Mouse (Mus musculus) 3134 (cell line): ENCODE measurements around the gene Ccl4.

ENCODE experiments used
- DNase-seq: peaks from one replicate; pipeline ENCODE4 v3.0.0-alpha.2; 2011; ENCODE audit warnings: low spot score; ENCODE audit not compliant: insufficient read length; ENCODE audit errors: extremely low read depth

Ccl4 gene

GRCm38 (mm10) chr11:83662204-83662603 is at the start of gene Ccl4:
Gene Ccl4, plus strand, starts transcription at chr11:83662584.
- DNase-seq: no peak

DNA sequence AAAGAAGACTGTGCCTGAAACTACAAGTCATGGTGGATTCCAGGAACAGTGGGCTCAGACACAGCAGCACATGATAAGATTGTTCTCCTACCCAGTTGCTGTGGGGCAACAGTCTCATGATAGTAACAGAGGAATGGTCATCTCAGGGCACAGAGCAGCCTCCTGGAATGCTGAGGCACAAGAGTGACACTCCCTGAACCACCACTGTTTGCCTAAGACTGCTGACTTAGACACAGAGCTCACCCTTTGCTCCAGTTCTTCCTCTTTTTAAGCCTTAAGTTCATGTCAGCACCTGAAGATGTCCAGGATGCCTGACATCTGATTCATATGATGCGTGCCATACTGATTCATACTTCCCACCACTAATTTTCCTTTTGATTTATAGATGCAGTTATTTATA is 45.8 kb upstream of the Ccl4 start:
- no peak for DNase-seq

DNA sequence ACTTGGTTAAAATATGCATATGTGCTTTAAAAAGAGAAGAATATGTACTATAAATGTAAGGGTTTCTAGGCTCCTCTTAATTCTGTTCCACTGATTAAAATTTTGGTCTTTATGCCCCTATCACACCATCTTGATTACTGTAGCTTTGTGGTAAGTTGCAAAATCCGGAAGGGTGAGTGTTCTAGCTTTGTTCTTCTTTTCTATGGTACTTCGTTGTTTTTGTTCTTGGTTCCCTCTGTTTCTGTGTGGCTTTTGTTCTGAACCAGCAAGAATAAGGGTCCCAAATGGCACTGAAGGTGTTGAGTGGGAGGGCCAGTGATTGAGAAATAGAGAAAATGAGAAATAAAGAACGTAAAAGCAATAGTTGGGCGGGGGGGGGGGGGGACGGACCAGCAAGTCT is 44.1 kb upstream of the Ccl4 start:
- DNase-seq: no peak

DNA sequence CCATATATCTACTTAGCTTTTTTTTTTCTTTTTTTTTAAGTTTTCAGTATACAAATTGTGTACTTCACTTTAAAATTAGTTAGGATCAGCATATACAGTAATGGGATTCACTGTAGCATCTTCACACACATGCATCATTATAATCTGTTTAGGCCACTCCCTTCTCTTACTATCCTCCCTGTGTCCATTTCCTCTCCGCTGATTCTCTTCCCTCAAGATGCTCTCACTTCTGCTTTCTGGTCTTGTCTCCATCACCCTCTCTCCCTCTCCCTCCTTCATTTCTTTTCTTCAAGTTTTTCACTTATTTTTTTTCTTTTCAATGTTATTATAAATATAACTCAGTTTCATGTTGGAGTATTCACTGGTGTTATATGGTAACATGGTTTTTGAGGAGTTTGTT is 43.3 kb upstream of the Ccl4 start:
- DNase-seq: no peak

DNA sequence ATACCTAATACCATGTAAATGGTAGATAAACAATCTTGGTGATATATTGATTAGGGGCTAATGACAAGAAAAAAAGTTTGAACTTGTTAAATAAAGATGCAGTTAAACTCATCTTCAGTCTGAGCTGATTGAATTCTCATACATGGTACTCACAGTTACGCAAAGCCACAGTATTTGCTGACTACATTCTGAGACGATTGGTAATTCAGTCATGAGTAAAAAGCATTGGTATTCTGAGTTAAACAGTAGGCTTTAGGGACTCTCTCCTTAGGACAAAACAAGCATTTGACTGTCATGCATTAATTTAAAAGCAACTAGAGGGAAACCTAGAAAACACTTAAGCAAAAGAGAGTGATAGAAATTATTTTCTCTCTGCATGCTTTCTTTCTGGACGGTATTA is 38.8 kb upstream of the Ccl4 start:
- DNase-seq: no peak

DNA sequence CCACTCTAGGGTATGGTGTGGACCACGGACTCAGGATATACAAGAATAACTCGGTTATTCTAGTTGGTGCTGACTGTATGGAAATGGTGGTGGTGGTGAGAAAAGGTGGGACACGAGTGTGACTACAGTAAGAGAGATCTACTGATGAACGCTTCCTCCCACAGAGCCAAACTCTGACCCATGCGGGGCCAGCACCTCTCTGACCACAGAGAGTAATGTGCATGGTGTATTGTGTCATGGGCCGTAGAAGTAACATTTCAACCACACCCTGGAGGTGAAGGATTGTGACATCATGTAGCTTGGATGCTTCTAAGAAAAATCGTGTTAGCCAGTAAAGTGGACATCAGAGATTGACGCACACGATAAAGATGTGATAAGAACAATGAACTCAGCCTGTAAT is 33.6 kb upstream of the Ccl4 start:
- DNase-seq: no peak

- DNase-seq: no peak
These were observed 31.8 kb upstream of the Ccl4 start for GRCm38 (mm10) chr11:83630630-83631029.

- DNase-seq: no peak
These were observed 31.3 kb upstream of the Ccl4 start for GRCm38 (mm10) chr11:83631065-83631464.

DNA sequence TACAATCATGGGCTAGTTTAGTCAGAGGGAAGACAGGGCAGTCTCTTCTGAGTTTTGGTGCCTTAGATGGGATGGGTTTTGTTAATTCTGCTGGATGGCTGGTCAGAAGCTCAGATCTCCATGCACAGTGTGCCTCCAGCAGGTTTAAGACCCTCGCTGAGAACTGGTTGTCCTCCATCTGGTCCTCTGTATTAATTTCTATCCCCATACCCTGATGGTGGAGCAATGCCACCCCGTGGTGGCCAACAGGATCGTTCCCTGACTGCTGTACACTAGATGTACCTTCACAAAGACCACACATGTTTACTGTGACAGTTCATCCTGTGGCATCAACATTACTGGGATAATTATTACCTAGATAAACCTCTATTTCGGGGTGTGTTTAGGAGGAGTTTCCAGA is 29.6 kb upstream of the Ccl4 start:
- DNase-seq: no peak

GRCm38 (mm10) chr11:83634425-83634824 is 28.0 kb upstream of the Ccl4 start:
- no peak for DNase-seq

GRCm38 (mm10) chr11:83634898-83635297 is 27.5 kb upstream of the Ccl4 start:
- DNase-seq: no peak

- DNase-seq: no peak
These were observed 25.6 kb upstream of the Ccl4 start for GRCm38 (mm10) chr11:83636742-83637235.

DNA sequence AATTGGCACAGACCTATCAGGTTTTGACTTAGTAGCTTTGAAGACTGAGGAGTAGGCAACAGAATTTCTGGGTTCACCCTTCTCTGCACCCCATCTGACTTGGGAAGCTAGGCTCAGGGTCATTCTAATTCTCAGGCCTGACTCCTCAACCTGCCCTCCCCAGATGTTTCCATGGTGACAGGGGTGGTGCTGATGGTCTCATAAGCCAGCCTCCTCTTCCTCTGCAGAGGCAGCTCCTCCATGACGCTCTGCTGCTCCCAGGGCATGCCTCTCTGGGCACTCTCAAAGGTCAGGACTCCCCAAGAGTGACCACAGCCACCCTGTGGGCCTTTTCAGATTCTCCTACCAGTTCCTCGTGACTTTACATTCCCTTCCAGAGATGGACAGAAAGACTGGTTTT is 23.4 kb upstream of the Ccl4 start:
- no peak for DNase-seq

- no peak for DNase-seq
These were observed 22.9 kb upstream of the Ccl4 start for GRCm38 (mm10) chr11:83639533-83639932.

- DNase-seq: no peak
These were observed 22.2 kb upstream of the Ccl4 start for GRCm38 (mm10) chr11:83640141-83640540.

DNA sequence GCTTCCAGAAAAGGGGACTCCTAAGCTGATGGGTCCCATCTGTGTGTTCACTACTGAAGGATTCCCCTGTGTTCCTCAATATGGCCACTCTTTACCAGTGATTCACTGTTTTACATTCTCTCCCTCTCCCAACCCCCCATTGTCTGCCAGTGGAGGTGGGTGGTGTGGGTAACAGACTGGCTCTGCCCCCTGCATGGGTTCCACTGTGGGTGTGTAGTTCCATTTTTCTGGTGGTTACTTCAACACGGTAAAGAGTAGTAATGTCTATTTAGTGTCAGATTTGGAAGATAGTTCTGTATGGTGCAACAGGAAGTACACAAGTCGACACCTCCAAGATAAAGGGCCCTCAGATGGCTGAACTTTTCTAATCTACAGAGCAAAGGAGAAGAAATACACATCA is 21.2 kb upstream of the Ccl4 start:
- DNase-seq: no peak

GRCm38 (mm10) chr11:83645521-83645920 is 16.9 kb upstream of the Ccl4 start, which contains the start of gene Rpl9-ps1:
Gene Rpl9-ps1, minus strand, starts transcription at chr11:83645621.
- DNase-seq: no peak

GRCm38 (mm10) chr11:83646356-83647149 is 15.8 kb upstream of the Ccl4 start:
- DNase-seq: no peak

DNA sequence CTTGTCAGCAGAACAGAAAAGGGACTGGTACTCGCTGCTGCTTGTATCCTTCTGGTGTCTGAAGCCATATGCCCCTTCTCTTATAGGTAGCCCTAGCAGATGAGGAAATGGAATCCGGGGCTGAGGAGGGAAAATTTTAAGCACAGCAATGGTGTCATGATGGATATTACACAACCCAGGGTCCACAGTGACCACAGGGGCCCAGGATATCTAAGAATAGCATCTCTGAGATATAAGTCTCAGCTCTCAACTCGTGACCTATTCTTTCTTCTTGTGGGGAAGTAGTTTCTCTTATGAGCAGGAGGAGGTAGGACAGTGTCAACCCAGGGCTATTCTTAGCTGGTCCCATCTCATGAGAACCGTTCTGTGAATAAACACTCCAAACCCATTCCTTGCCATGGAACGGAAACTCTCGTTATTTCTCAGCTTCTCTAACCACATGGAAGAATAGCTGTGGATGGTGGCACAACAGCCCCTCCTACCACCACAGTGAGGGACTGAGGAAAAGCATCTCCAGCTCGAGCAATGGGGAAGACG is 13.0 kb upstream of the Ccl4 start, which contains the start of gene Ccl3:
Gene Ccl3, minus strand, starts transcription at position 51 of the 537 bp plus-strand sequence.
- DNase-seq: no peak

DNA sequence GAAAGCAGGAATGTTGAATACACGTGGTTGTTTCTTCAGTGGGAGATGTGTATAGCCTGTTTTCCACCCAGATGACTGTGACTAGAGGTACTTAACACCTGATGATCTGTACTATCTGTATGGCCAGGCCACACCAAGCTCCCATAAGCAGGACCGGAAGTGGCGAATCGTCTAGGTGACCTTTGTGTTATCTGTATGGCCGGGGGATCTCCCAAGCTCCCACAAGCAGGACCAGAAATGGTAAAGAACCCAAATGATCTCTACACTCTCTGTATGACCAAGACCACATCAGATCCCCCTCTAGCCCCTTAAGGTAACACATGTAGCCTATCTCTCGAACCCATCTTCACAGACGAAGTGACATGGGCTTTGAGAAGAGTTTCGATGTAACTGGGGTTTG is 7.8 kb upstream of the Ccl4 start:
- DNase-seq: no peak

GRCm38 (mm10) chr11:83657508-83657907 is 4.9 kb upstream of the Ccl4 start:
- no peak for DNase-seq

DNA sequence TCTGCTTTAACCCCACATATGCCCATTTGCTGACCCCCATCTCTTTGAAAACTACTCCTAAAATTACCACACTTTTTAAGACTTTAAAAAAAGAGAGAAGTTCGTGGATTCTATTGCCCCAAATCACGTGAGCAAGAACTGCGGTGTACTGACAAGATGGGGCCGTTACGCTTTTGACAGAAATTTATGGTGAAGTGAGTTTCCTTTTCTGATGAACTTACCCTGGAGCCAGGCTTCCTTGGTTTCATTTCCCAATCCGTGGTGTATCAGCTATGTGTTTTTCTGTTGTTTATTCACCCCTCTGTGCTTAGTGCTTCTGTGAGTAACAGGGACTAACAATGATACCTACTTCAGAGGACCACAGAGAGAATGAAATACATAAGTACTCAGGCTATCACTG is 3.6 kb upstream of the Ccl4 start:
- no peak for DNase-seq
